Mouse (Mus musculus) adrenal gland, adult 10 weeks (tissue): ENCODE data around the gene Xkr7. TPM values are rescaled to one million over a fixed set of nuclear protein-coding genes. Genes with fewer than 3 reads are reported as not detected.

Source experiments
- polyA plus RNA-seq: library from polyadenylated mRNA; stranded (reverse); fragments of 350-450 nt; fragmentation: Illumina TruSeq; extraction: RNeasy Lipid Tissue Mini Kit (QIAGEN cat#74804); gene quantifications from one replicate; pipeline ENCODE4 v1.2.3, GENCODE M21; 2014; ENCODE audit warnings: low read depth, low replicate concordance

Gene Xkr7
- polyA plus RNA-seq = not detected

GRCm38 (mm10) chr2:153031126-153032082, at the start of gene Xkr7:
TSS of gene Xkr7 (plus strand) at chr2:153031852.

GRCm38 (mm10) chr2:153014758-153015593, 16.7 kb upstream of the Xkr7 start, which contains the start of gene Pdrg1:
TSS of gene Pdrg1 (minus strand) at chr2:153015427.

GRCm38 (mm10) chr2:153065747-153066508, 34.3 kb downstream of the Xkr7 start, which contains the start of gene Ccm2l:
TSS of gene Ccm2l (plus strand) at chr2:153065955.

Other genes with a start within 250 kb of the Xkr7 start
- gene Bcl2l1, start 200.1 kb upstream of the Xkr7 start, polyA plus RNA-seq = 22.3 TPM
- gene Tpx2, start 183.9 kb upstream of the Xkr7 start, polyA plus RNA-seq = 9.4 TPM
- 0.35 TPM for gene Mylk2, start 120.5 kb upstream of the Xkr7 start, polyA plus RNA-seq
- not detected for gene Foxs1, start 98.6 kb upstream of the Xkr7 start, polyA plus RNA-seq
- not detected for gene Dusp15, start 80.2 kb upstream of the Xkr7 start, polyA plus RNA-seq
- gene Ttll9, start 69.4 kb upstream of the Xkr7 start, polyA plus RNA-seq = not detected
- gene Pdrg1, start 16.4 kb upstream of the Xkr7 start, polyA plus RNA-seq = 141 TPM
- gene Ccm2l, start 34.1 kb downstream of the Xkr7 start, polyA plus RNA-seq = 1.9 TPM
- gene Hck, start 76.6 kb downstream of the Xkr7 start, polyA plus RNA-seq = 0.52 TPM
- 30.9 TPM for gene Tm9sf4, start 129.5 kb downstream of the Xkr7 start, polyA plus RNA-seq
- 2.6 TPM for gene Tspyl3, start 193.6 kb downstream of the Xkr7 start, polyA plus RNA-seq
- gene Plagl2, start 209.6 kb downstream of the Xkr7 start, polyA plus RNA-seq = 8.0 TPM
- 34.2 TPM for gene Pofut1, start 209.7 kb downstream of the Xkr7 start, polyA plus RNA-seq